Mouse (Mus musculus): ENCODE data around the gene Galnt10.

GRCm38 (mm10) chr11:57800971-57801765 lies 155.9 kb downstream of the Galnt10 start, which contains the start of gene Sap30l:
- TF ChIP-seq POLR2A (IDR thresholded peaks at IDR 0.05; ENCODE audit: insufficient read length, low read depth): peak; percentile 65
- TF ChIP-seq MYOG (IDR thresholded peaks at IDR 0.05; ENCODE audit: control insufficient read depth in 1 of 3, insufficient read depth in 1 of 3, insufficient read length in 2 of 3, low read depth in 2 of 3): no peak
- no peak for TF ChIP-seq USF1 (IDR thresholded peaks at IDR 0.05; ENCODE audit: low read depth)
- no peak for TF ChIP-seq TCF12 (IDR thresholded peaks at IDR 0.05; ENCODE audit: insufficient read depth, poor library complexity, severe bottlenecking)
- no peak for TF ChIP-seq MYOD1 (IDR thresholded peaks at IDR 0.05; ENCODE audit: control insufficient read depth in 1 of 3, insufficient read length in 2 of 3, low read depth in 2 of 3)
- no peak for TF ChIP-seq MAX (IDR thresholded peaks at IDR 0.05; ENCODE audit: low read depth)
- no peak for TF ChIP-seq CEBPB (IDR thresholded peaks at IDR 0.05; ENCODE audit: insufficient read depth, poor library complexity, severe bottlenecking)
- no peak for TF ChIP-seq E2F4 (IDR thresholded peaks at IDR 0.05; ENCODE audit: insufficient read depth)
- no peak for TF ChIP-seq TCF3 (IDR thresholded peaks at IDR 0.05; ENCODE audit: insufficient read length, low read depth)
- TF ChIP-seq REST (IDR thresholded peaks at IDR 0.05; ENCODE audit: insufficient read depth, insufficient read length): no peak
- no peak for TF ChIP-seq SRF (IDR thresholded peaks at IDR 0.05; ENCODE audit: control insufficient read depth, insufficient read length, low read depth)
- TF ChIP-seq POLR2AphosphoS2 (IDR thresholded peaks at IDR 0.05; ENCODE audit: insufficient read length, low read depth): no peak

All from myocyte (in vitro differentiated cells).